Mouse (Mus musculus) forebrain, embryonic 16.5 days (tissue): Measurements from ENCODE around the gene Smc2. TPM values are rescaled to one million over a fixed set of nuclear protein-coding genes. Genes with fewer than 3 reads are reported as not detected.
"Not testable (repeated sequence)": the region's sequence is repeated elsewhere in the genome, so short reads cannot be mapped to it uniquely, and the experiment has no call there.

Experiments
- ATAC-seq: fragments of 200-750 bp; cut with Nextera tagmentation; 2 replicates; pipeline ENCODE4 v1.8.0; 2017; ENCODE audit warnings: mild to moderate bottlenecking, moderate library complexity
- H3K27ac ChIP-seq: fragments of 300-500 bp; sonication (generic); 2 replicates; pipeline ENCODE4 v1.5.1; 2014; ENCODE audit warnings: low read length, control low read depth
- H3K27me3 ChIP-seq: fragments of 300-500 bp; sonication (generic); replicated peaks from 2 replicates; pipeline ENCODE4 v1.6.1; 2014; ENCODE audit warnings: low read length; ENCODE audit not compliant: control insufficient read depth, insufficient read depth
- H3K36me3 ChIP-seq: fragments of 300-500 bp; sonication (generic); 2 replicates; pipeline ENCODE4 v1.6.1; 2014; ENCODE audit not compliant: control insufficient read depth, insufficient read depth
- H3K4me1 ChIP-seq: fragments of 300-500 bp; sonication (generic); replicated peaks from 2 replicates; pipeline ENCODE4 v1.6.1; 2014; ENCODE audit warnings: low read length; ENCODE audit not compliant: control insufficient read depth, insufficient read depth
- H3K4me2 ChIP-seq: fragments of 300-500 bp; sonication (generic); 2 replicates; pipeline ENCODE4 v1.6.1; 2014; ENCODE audit warnings: mild to moderate bottlenecking, low read length, control low read depth
- H3K4me3 ChIP-seq: fragments of 300-500 bp; sonication (generic); replicated peaks from 2 replicates; pipeline ENCODE4 v1.5.1; 2014; ENCODE audit warnings: mild to moderate bottlenecking, low read length, control low read depth
- H3K9ac ChIP-seq: fragments of 300-500 bp; sonication (generic); replicated peaks from 2 replicates; pipeline ENCODE4 v1.6.1; 2014; ENCODE audit warnings: low read depth, low read length, control low read depth
- H3K9me3 ChIP-seq: fragments of 300-500 bp; sonication (generic); 2 replicates; pipeline ENCODE4 v1.6.1; 2016; ENCODE audit warnings: low read length; ENCODE audit not compliant: control insufficient read depth
- WGBS: fragments of 180-500 bp; shearing (Covaris S2); extraction: QIAGEN DNeasy Blood & Tissue Kit; methylation state at CpG from one replicate; pipeline ENCODE4 v1.1.7; 2014; 5-methylcytosine and 5-hydroxymethylcytosine counted together
- polyA plus RNA-seq: library from polyadenylated mRNA; unstranded; fragments of >200 nt; fragmentation: Nextera tagmentation; extraction: Ambion mirVana; gene quantifications from 2 replicates; pipeline ENCODE4 v1.2.1, GENCODE M21; 2015

The Smc2 gene
- polyA plus RNA-seq, 1 experiment from 2014 or later = 86.3 TPM

DNA sequence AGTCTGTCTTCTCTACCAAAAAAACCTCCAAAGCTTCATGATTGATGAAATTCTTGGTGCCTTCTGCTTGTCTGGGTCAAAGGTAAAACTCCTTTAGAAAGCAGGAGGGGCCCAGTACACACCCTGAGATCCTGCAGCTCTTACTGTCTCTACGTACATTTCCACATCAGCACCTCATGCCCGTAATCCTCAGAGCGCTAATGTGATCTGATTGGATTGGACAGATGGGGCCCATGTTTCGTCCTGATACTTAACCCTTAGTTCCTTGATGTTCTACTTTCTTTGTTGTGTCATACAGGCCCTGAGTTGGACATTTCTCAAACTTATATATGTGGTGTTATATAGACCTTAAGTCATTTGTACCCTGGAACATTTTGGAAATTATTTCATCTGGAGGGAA, 48.4 kb downstream of the Smc2 start:
- no peak for ATAC-seq
- H3K4me3 ChIP-seq = no peak overlapping the region
- H3K4me1 ChIP-seq = no peaks in the 10 kb centered on the region
- H3K9ac ChIP-seq = no peak overlapping the region
- WGBS = 95% methylated on average over 4 of the region's 4 CpGs
- H3K4me2 ChIP-seq = no peak overlapping the region
- no peaks in the 10 kb centered on the region for H3K36me3 ChIP-seq
- H3K9me3 ChIP-seq = no peaks in the 10 kb centered on the region
- no peaks in the 10 kb centered on the region for H3K27me3 ChIP-seq
- H3K27ac ChIP-seq = no peak overlapping the region

DNA sequence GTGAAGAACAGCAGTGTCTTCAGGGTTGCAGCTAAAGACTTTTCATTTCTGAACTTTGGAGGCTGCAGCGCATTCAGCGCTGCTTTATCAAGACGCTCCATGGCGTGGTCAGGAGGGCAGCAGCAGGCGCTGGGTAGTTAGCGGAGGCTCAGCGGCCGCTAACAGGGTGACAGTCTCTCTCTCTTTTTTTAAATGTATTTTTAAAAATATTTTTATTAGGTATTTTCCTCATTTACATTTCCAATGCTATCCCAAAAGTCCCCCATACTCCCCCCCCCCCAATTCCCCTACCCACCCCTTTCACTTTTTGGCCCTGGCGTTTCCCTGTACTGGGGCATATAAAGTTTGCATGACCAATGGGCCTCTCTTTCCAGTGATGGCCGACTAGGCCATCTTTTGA, 58.1 kb downstream of the Smc2 start, which contains the start of gene Vma21-ps:
Gene Vma21-ps (minus strand): TSS at position 101 of the 400 bp plus-strand sequence.
- not testable (repeated sequence) for H3K4me1 ChIP-seq, H3K36me3 ChIP-seq, H3K4me2 ChIP-seq, H3K27ac ChIP-seq, H3K9me3 ChIP-seq, H3K27me3 ChIP-seq, H3K4me3 ChIP-seq, H3K9ac ChIP-seq, ATAC-seq
- WGBS = 96% methylated on average over 10 of the region's 10 CpGs

DNA sequence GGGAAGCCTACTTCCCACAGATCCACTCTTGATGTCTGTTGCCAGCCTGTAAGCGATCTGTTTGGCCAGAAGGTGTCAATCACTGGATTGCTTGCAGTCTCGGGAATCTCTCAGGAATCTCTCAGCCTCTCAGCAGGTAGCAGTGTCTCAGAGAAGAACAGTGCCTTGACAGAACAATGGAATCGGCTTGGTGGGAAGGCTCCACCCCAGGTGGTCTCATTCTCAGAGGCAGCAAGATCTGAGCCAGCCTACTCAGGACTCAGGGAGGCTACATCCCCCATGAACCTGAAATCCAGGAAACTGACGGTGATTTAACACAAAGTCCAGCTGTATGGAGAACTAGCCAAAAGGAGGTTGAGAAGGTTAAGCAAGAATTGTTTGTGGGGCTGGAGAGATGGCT, 78.5 kb downstream of the Smc2 start:
- H3K9ac ChIP-seq = no peak overlapping the region
- WGBS = 7% methylated on average over 4 of the region's 4 CpGs
- H3K9me3 ChIP-seq = no peaks in the 10 kb centered on the region
- 0 out of 2 replicates have a peak, but pooled peaks cover 3% of the 10 kb centered on the region for H3K4me1 ChIP-seq
- H3K27me3 ChIP-seq = no peaks in the 10 kb centered on the region
- ATAC-seq = no peak
- no peaks in the 10 kb centered on the region for H3K36me3 ChIP-seq
- no peak overlapping the region for H3K4me3 ChIP-seq
- H3K4me2 ChIP-seq = no peak overlapping the region
- H3K27ac ChIP-seq = no peak overlapping the region

DNA sequence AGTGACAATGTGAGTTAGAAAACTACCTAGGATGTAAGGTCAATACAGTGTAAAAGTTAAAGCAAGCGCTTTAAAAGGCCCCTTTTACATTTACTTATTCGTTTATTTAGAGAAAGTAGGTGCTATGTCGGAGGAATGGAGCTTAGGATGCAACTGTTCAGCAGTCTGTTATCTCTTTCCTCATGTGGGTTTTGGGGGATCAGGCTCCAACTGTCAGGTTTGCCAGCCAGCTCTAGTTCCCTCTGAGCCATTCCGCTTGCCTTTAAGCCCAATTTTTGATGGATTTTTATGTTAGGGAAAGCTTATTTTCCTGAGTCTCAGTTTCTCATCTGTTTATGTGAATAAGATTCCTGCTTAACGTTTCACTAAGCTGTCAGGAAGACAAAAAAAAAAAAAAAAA, 80.3 kb downstream of the Smc2 start:
- Histone ChIP-seq H3K27me3 (no peaks in the 10 kb centered on the region), H3K4me1 (0 out of 2 replicates have a peak, but pooled peaks cover 3% of the 10 kb centered on the region), H3K9me3 (no peaks in the 10 kb centered on the region), H3K36me3 (no peaks in the 10 kb centered on the region), H3K4me2 (no peak overlapping the region), H3K9ac (no peak overlapping the region), H3K4me3 (no peak overlapping the region), H3K27ac (no peak overlapping the region)
- 72% methylated on average over 5 of the region's 5 CpGs for WGBS
- ATAC-seq = peak; percentile 66; the same call in 1 of the 2 replicates

DNA sequence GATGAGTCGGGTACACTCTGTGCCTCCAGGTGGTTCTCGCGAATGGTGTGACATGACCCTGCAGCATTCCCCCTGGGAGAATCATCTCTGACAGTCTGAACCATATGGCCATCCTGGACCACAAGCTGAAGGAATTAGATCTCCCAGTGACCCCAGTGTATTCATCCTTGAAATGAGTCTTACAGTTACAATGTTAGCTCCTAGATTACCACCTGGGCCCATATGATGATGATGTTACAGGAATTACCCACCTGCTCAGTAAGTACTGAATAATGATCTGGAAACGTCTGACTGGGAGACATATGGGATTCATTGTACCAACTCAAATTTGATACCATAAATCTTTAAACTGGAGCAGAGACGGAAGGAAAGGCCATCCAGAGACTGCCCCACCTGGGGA, 87.4 kb downstream of the Smc2 start:
- no peak overlapping the region for H3K27ac ChIP-seq
- no peaks in the 10 kb centered on the region for H3K27me3 ChIP-seq
- no peak overlapping the region for H3K4me3 ChIP-seq
- no peaks in the 10 kb centered on the region for H3K4me1 ChIP-seq
- WGBS = 87% methylated on average over 5 of the region's 5 CpGs
- H3K4me2 ChIP-seq = no peak overlapping the region
- H3K36me3 ChIP-seq = no peaks in the 10 kb centered on the region
- no peaks in the 10 kb centered on the region for H3K9me3 ChIP-seq
- H3K9ac ChIP-seq = no peak overlapping the region
- no peak for ATAC-seq

DNA sequence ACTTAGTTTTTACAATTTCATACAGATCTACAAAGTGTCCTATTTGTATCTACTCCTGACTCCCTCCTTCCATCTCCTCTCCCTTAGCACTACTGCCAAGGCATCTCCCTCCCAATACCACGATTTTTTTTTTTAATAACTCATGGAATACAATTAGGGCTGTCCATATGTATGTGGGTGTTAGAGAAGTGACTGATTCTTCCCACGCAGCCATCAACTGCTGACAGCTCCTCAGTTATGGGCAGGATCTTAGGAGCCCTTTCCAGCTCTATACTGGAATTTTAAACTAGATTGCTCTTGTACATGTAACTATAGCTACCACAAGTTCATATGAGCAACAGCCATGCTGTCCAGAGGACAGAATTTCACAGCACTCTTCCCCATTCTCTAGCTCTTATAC, 91.6 kb downstream of the Smc2 start:
- no peaks in the 10 kb centered on the region for H3K9me3 ChIP-seq
- no peak overlapping the region for H3K4me3 ChIP-seq
- H3K4me2 ChIP-seq = no peak overlapping the region
- no peaks in the 10 kb centered on the region for H3K27me3 ChIP-seq
- 73% methylated on average over 2 of the region's 2 CpGs for WGBS
- H3K27ac ChIP-seq = no peak overlapping the region
- ATAC-seq = no peak
- no peaks in the 10 kb centered on the region for H3K4me1 ChIP-seq
- no peak overlapping the region for H3K9ac ChIP-seq
- no peaks in the 10 kb centered on the region for H3K36me3 ChIP-seq

Other genes with a start within 250 kb of the Smc2 start
- gene Vma21-ps, start 58.0 kb downstream of the Smc2 start, polyA plus RNA-seq = 1.1 and 2.2 TPM in 2 replicates
- not detected in 2 replicates for gene Toporsl, start 157.0 kb downstream of the Smc2 start, polyA plus RNA-seq